Mouse (Mus musculus) midbrain, embryonic 13.5 days (tissue): ENCODE measurements around the gene Sirt4. TPM values are rescaled to one million over a fixed set of nuclear protein-coding genes. Genes with fewer than 3 reads are reported as not detected.

Experiments
- ATAC-seq: fragments of 200-750 bp; cut with Nextera tagmentation; 2 replicates; pipeline ENCODE4 v1.8.0; 2017; ENCODE audit warnings: mild to moderate bottlenecking, moderate TSS enrichment, moderate library complexity
- H3K27ac ChIP-seq: fragments of 300-500 bp; sonication (generic); 2 replicates; pipeline ENCODE4 v1.5.1; 2015; ENCODE audit warnings: inconsistent platforms, mild to moderate bottlenecking, moderate library complexity
- H3K27me3 ChIP-seq: fragments of 300-500 bp; sonication (generic); 2 replicates; pipeline ENCODE4 v1.6.1; 2015; ENCODE audit warnings: mild to moderate bottlenecking, inconsistent platforms
- H3K36me3 ChIP-seq: fragments of 300-500 bp; sonication (generic); 2 replicates; pipeline ENCODE4 v1.6.1; 2015; ENCODE audit warnings: mild to moderate bottlenecking, inconsistent platforms
- H3K4me1 ChIP-seq: fragments of 300-500 bp; sonication (generic); replicated peaks from 2 replicates; pipeline ENCODE4 v1.6.1; 2015; ENCODE audit warnings: inconsistent platforms
- H3K4me2 ChIP-seq: fragments of 300-500 bp; sonication (generic); replicated peaks from 2 replicates; pipeline ENCODE4 v1.6.1; 2015; ENCODE audit warnings: moderate library complexity, mild to moderate bottlenecking, inconsistent platforms
- H3K4me3 ChIP-seq: fragments of 300-500 bp; sonication (generic); replicated peaks from 2 replicates; pipeline ENCODE4 v1.5.1; 2015; ENCODE audit warnings: mild to moderate bottlenecking, inconsistent platforms
- H3K9ac ChIP-seq: fragments of 300-500 bp; sonication (generic); replicated peaks from 2 replicates; pipeline ENCODE4 v1.6.1; 2015; ENCODE audit warnings: mild to moderate bottlenecking, inconsistent platforms
- H3K9me3 ChIP-seq: fragments of 300-500 bp; sonication (generic); 2 replicates; pipeline ENCODE4 v1.6.1; 2016; ENCODE audit warnings: mild to moderate bottlenecking, inconsistent platforms
- whole genome bisulfite sequencing: fragments of 180-500 bp; shearing (Covaris S2); methylation state at CpG from one replicate; pipeline ENCODE4 v1.1.7; 2015; 5-methylcytosine and 5-hydroxymethylcytosine counted together
- polyA plus RNA-seq: library from polyadenylated mRNA; unstranded; fragments of >200 nt; fragmentation: Nextera tagmentation; extraction: Ambion mirVana; gene quantifications from 2 replicates; pipeline ENCODE4 v1.2.1, GENCODE M21; 2015

Gene Sirt4
- polyA plus RNA-seq, 1 experiment from 2014 or later, result 28.7 TPM

- 5% methylated on average over 22 of the region's 22 CpGs for WGBS
- H3K9ac ChIP-seq, result peak overlapping the region; percentile 58; the same call in 1 of the 2 replicates
These were observed 9.0 kb downstream of the Sirt4 start for GRCm38 (mm10) chr5:115475337-115476106.

DNA sequence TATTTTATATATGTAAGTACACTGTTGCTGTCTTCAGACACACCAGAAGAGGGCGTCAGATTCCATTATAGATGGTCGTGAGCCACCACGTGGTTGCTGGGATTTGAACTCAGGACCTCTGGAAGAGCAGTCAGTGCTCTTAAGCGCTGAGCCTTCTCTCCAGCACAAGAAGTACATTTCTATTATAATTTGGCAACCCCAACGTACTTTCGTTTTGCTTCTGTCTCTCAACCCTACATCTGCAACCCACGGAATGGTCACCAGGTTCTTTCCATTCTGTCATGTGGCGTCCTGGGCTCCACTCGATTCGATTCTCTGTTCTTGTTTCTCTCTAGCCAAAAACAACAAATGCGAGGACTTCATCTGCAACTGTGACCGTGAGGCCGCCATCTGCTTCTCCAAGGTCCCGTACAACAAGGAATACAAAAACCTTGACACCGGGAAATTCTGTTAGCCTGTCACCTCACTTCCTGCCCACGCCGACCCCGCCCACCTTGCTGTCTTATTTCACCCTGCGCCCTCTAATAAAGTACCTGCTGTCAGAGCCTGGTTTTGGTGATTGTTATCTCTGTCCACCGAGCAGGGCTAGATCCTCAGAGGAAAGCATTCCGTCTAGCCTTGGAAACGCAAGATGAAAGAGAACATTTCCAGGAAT, 10.2 kb downstream of the Sirt4 start:
- Histone ChIP-seq H3K4me3 (no peak overlapping the region), H3K9me3 (no peaks in the 10 kb centered on the region), H3K27ac (no peak overlapping the region), H3K27me3 (no peaks in the 10 kb centered on the region), H3K9ac (no peak overlapping the region), H3K36me3 (peaks cover 11% of the 10 kb centered on the region; the same call in 1 of the 2 replicates), H3K4me2 (no peak overlapping the region), H3K4me1 (peaks cover 6% of the 10 kb centered on the region)
- 81% methylated on average over 22 of the region's 22 CpGs for WGBS
- no peak for ATAC-seq

More at GRCm38 (mm10) chr5:115475337-115476106, 9.0 kb downstream of the Sirt4 start:
- Histone ChIP-seq H3K36me3 (peaks cover 11% of the 10 kb centered on the region; the same call in 1 of the 2 replicates), H3K9me3 (no peaks in the 10 kb centered on the region), H3K4me3 (peak overlapping the region; percentile 41), H3K4me1 (peaks cover 13% of the 10 kb centered on the region), H3K4me2 (peak overlapping the region; percentile 54), H3K27ac (peak overlapping the region; percentile 71), H3K27me3 (peaks cover 6% of the 10 kb centered on the region; the same call in 1 of the 2 replicates)
- peak; percentile 83 for ATAC-seq

DNA sequence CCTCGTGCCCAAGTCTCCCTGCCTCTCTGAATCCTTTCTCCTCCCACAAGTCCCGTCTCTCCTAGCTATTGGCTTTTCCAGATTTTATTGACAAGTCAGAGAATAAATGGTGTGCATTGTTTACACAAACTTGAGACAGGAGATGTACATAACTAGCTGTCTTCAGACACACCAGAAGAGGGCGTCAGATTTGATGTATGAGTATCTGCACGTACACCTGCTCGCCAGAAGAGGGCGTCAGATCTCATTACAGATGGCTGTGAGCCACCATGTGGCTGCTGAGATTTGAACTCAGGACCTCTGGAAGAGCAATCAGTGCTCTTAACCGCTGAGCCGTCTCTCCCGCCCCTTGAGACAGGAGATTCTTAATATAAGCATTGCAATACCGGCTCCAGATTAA, 11.3 kb downstream of the Sirt4 start:
- Histone ChIP-seq H3K36me3 (peaks cover 11% of the 10 kb centered on the region; the same call in 1 of the 2 replicates), H3K9me3 (no peaks in the 10 kb centered on the region), H3K4me2 (no peak overlapping the region), H3K9ac (no peak overlapping the region), H3K27me3 (no peaks in the 10 kb centered on the region), H3K4me3 (no peak overlapping the region), H3K4me1 (peaks cover 6% of the 10 kb centered on the region), H3K27ac (no peak overlapping the region)
- no peak for ATAC-seq
- WGBS, result 74% methylated on average over 10 of the region's 10 CpGs

DNA sequence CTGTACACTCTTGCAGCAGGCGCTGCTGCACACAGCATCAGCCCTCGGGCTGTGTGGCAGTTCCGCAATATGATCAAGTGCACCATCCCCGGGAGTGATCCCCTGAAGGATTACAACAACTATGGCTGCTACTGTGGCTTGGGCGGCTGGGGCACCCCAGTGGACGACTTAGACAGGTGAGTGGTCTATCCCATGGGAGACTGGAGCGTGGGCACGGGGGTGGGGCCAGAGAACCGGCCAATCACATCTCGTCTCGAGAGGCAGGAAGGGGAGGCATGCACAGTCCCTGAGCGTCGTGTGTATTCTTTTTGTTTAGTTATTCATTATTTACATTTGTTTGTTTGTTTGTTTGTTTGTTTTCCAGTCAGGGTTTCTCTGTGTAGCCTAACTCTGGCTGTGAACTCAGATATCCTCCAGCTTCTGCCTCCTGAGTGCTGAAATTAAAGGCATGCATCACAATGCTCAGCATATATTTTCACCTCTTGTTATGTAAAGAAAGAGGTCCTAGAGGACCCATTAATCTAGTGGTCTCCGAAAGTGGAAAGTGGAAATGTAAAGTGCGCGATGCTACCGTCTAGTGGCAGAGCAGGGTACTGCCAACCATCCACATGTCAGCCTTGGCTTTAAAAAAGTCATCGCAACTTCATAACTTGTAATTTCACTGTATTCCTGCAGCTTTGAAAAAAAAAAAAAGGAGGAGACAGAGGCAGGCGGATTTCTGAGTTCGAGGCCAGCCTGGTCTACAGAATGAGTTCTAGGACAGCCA, 13.6 kb downstream of the Sirt4 start:
- WGBS, result 38% methylated on average over 20 of the region's 20 CpGs

GRCm38 (mm10) chr5:115469791-115470190, 14.7 kb downstream of the Sirt4 start:
- 71% methylated on average over 6 of the region's 6 CpGs for WGBS
- no peaks in the 10 kb centered on the region for H3K27me3 ChIP-seq
- no peak overlapping the region for H3K4me2 ChIP-seq
- H3K27ac ChIP-seq, result no peak overlapping the region
- H3K4me1 ChIP-seq, result no peaks in the 10 kb centered on the region
- no peaks in the 10 kb centered on the region for H3K9me3 ChIP-seq
- no peaks in the 10 kb centered on the region for H3K36me3 ChIP-seq
- H3K9ac ChIP-seq, result no peak overlapping the region
- no peak for ATAC-seq
- H3K4me3 ChIP-seq, result no peak overlapping the region

More for the DNA sequence above, 13.6 kb downstream of the Sirt4 start:
- peaks cover 6% of the 10 kb centered on the region for H3K4me1 ChIP-seq
- H3K9me3 ChIP-seq, result no peaks in the 10 kb centered on the region
- no peaks in the 10 kb centered on the region for H3K27me3 ChIP-seq
- no peak overlapping the region; the same call in 1 of the 2 replicates for H3K4me2 ChIP-seq
- no peaks in the 10 kb centered on the region for H3K36me3 ChIP-seq
- no peak overlapping the region for H3K27ac ChIP-seq
- no peak overlapping the region for H3K4me3 ChIP-seq
- H3K9ac ChIP-seq, result no peak overlapping the region
- ATAC-seq, result no peak

GRCm38 (mm10) chr5:115465642-115466420, 18.7 kb downstream of the Sirt4 start, which contains the start of gene Pla2g1b:
Gene Pla2g1b, plus strand, starts transcription at chr5:115466262.
- Histone ChIP-seq H3K9me3 (no peaks in the 10 kb centered on the region), H3K4me2 (no peak within 1 kb of the TSS), H3K4me3 (no peak within 1 kb of the TSS), H3K36me3 (no peaks in the 10 kb centered on the region), H3K27me3 (no peaks in the 10 kb centered on the region), H3K27ac (no peak within 1 kb of the TSS), H3K4me1 (no peaks in the 10 kb centered on the region), H3K9ac (no peak within 1 kb of the TSS)
- ATAC-seq, result no peak
- WGBS, result 54% methylated on average over 9 of the region's 9 CpGs

GRCm38 (mm10) chr5:115464408-115465115, 20.0 kb downstream of the Sirt4 start:
- Histone ChIP-seq H3K4me3 (no peak overlapping the region), H3K9me3 (no peaks in the 10 kb centered on the region), H3K27me3 (no peaks in the 10 kb centered on the region), H3K4me2 (no peak overlapping the region), H3K27ac (no peak overlapping the region), H3K36me3 (no peaks in the 10 kb centered on the region), H3K9ac (no peak overlapping the region), H3K4me1 (no peaks in the 10 kb centered on the region)
- no peak for ATAC-seq
- 83% methylated on average over 18 of the region's 18 CpGs for WGBS

GRCm38 (mm10) chr5:115458918-115459317, 25.6 kb downstream of the Sirt4 start:
- H3K27me3 ChIP-seq, result no peaks in the 10 kb centered on the region
- no peak overlapping the region for H3K27ac ChIP-seq
- H3K9ac ChIP-seq, result no peak overlapping the region
- no peak for ATAC-seq
- peaks cover 11% of the 10 kb centered on the region for H3K36me3 ChIP-seq
- no peak overlapping the region for H3K4me2 ChIP-seq
- no peaks in the 10 kb centered on the region for H3K9me3 ChIP-seq
- no peaks in the 10 kb centered on the region for H3K4me1 ChIP-seq
- WGBS, result 70% methylated on average over 13 of the region's 13 CpGs
- no peak overlapping the region for H3K4me3 ChIP-seq

DNA sequence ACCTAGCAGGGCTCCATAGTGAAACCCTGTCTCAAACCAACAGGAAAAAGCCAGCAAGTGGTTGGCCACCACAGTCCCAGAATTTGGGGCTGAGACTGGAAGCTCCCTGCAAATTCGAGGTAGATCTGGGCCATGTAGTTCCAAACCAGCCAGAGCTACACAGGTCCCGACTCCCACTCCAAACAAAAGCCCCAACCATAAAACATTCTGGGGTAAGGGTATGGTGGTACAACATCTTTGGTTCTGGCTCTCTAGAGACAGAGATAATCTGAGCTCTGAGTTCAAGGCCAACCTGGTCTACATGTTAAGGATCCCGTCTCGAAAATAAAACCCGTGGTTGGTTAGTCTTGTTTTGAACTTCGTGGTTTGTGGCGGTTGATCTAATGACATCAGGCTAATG, 28.7 kb downstream of the Sirt4 start:
- H3K27ac ChIP-seq, result no peak overlapping the region
- 83% methylated on average over 7 of the region's 7 CpGs for WGBS
- H3K9me3 ChIP-seq, result no peaks in the 10 kb centered on the region
- 0 out of 2 replicates have a peak, but pooled peaks cover 4% of the 10 kb centered on the region for H3K4me1 ChIP-seq
- H3K27me3 ChIP-seq, result no peaks in the 10 kb centered on the region
- no peak overlapping the region for H3K4me3 ChIP-seq
- H3K9ac ChIP-seq, result no peak overlapping the region
- no peak overlapping the region for H3K4me2 ChIP-seq
- no peak for ATAC-seq
- H3K36me3 ChIP-seq, result peaks cover 41% of the 10 kb centered on the region

DNA sequence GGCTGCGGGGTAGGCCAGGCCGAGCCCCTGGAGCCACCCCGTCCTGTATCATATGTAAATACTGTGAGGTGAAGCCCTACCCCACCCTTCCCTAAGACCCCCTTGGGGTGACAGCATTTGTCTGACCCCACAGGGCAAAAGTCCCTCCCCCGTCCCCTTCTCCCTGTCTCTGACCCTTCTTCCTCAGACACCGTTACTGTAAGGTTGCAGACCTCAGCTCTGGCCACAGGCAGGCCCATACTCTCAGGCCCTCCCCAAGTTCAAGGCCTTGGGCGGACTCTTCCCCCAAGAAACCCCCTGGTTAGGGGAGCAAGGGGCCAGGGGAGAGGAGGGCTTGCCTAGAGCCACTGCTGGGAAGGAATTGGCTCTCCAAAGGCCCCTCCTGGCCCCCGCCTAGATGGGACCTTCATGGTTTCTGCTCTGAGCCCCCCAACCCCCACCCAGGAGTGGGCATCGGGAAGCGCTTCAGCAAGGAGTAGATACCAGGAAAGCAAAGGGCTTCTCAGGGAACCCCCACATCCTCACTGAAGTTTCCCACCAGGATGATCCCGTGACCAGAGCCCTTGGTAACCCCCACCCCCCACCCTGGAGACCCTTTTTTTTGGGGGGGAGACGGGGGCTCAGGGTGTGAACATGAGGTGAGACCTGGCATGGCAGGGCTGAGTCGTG, 30.0 kb downstream of the Sirt4 start:
- ATAC-seq, result peak; percentile 46
- Histone ChIP-seq H3K9ac (no peak overlapping the region), H3K4me3 (no peak overlapping the region), H3K9me3 (no peaks in the 10 kb centered on the region), H3K27me3 (no peaks in the 10 kb centered on the region), H3K4me2 (no peak overlapping the region), H3K27ac (peak overlapping the region; percentile 58), H3K4me1 (0 out of 2 replicates have a peak, but pooled peaks cover 7% of the 10 kb centered on the region), H3K36me3 (peaks cover 54% of the 10 kb centered on the region)
- 77% methylated on average over 12 of the region's 12 CpGs for WGBS
